Mouse (Mus musculus) lung, postnatal 25 days (tissue): ENCODE data around the gene Ppp2r5d.

Source experiments
- DNase-seq: peaks from one replicate; pipeline ENCODE4 v3.0.0; 2022; ENCODE audit warnings: low spot score

Gene Ppp2r5d

GRCm38 (mm10) chr17:46645561-46646321 is 59.2 kb downstream of the Ppp2r5d start, which contains the start of the genes Klc4 and Mrpl2:
TSS of gene Klc4 (minus strand) at chr17:46646022.
TSS of gene Mrpl2 (plus strand) at chr17:46646229.
- DNase-seq = peak; percentile 98

- DNase-seq = peak; percentile 82
These were observed 59.9 kb downstream of the Ppp2r5d start for GRCm38 (mm10) chr17:46644916-46645475.

- DNase-seq = no peak
These were observed 60.6 kb downstream of the Ppp2r5d start for GRCm38 (mm10) chr17:46644152-46644805.

- no peak for DNase-seq
These were observed 62.9 kb downstream of the Ppp2r5d start for GRCm38 (mm10) chr17:46642060-46642459.

GRCm38 (mm10) chr17:46639929-46640328 is 65.0 kb downstream of the Ppp2r5d start:
- DNase-seq = no peak

GRCm38 (mm10) chr17:46636831-46637523 is 67.9 kb downstream of the Ppp2r5d start:
- DNase-seq = peak; percentile 76
